ENCODE assay signal across 10 mouse cellular contexts in the genomic region with DNA sequence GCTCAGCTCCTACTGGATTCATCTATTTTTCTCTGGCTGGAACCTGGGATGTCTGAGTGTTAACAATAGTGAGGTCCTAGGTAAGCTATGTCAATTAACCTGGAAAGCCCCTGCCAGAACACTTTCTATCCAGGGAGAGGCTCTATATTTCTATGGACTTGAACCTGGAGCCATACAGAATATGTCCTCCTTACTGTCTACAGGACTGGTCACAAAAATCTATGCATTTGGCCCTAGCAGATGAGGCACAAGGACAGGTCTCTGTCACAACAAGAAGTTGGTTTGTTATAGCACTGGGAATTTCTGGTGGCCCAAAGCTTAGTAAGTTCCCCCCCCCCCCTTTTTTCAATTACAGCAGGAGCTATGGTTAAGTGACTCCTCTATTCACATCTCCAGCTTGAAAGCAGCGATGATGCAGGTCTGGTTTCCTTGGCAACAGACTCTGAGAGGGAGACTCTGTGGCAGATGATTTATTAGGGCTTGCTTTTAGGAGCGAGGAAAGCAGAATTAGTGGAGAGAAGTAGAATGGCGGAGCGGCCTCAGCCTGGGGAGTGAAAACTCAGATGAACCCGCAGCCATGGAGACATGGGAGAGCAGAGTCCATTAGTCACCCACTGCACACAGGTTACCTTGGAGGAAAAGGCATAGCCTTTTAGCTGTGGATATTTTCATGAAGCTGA.
DNase-seq lines count a peak whose midpoint lies in the region; ATAC-seq lines count a peak whose summit lies in the region.
"Had no signal": no experiment of that assay in that cellular context is flagged by ENCODE, and none has a peak within 500 bp of the region (broad histone marks: within the 10 kb centered on the region; RNA-seq: fewer than 3 reads in every experiment).

No protein-coding gene starts in this region.

- no peaks in the 10 kb centered on the region for H3K36me3 ChIP-seq in heart, embryonic 11.5 days (ENCODE audit: control insufficient read depth, insufficient read depth, low read length)
- no peaks in the 10 kb centered on the region for H3K36me3 ChIP-seq in hindbrain, embryonic 11.5 days (ENCODE audit: control insufficient read depth, insufficient read depth, low read length)
- H3K36me3 ChIP-seq in limb, embryonic 10.5 days: no peaks in the 10 kb centered on the region
- H3K36me3 ChIP-seq: heart, embryonic 13.5 days had no signal

- no peaks in the 10 kb centered on the region for H3K4me1 ChIP-seq in heart, embryonic 11.5 days (ENCODE audit: control insufficient read depth, insufficient read depth, low read length)
- no peaks in the 10 kb centered on the region for H3K4me1 ChIP-seq in hindbrain, embryonic 11.5 days (replicated peaks; ENCODE audit: control insufficient read depth, insufficient read depth, low read length)
- peaks cover 8% of the 10 kb centered on the region for H3K4me1 ChIP-seq in limb, embryonic 10.5 days
- H3K4me1 ChIP-seq: heart, embryonic 13.5 days had no signal

- no peaks in the 10 kb centered on the region for H3K27me3 ChIP-seq in heart, embryonic 11.5 days (ENCODE audit: control insufficient read depth, insufficient read depth, low read length)
- no peaks in the 10 kb centered on the region for H3K27me3 ChIP-seq in hindbrain, embryonic 11.5 days (ENCODE audit: control insufficient read depth, insufficient read depth, low read length)
- no peaks in the 10 kb centered on the region for H3K27me3 ChIP-seq in limb, embryonic 10.5 days (ENCODE audit: low read depth, poor library complexity, severe bottlenecking)
- H3K27me3 ChIP-seq: heart, embryonic 13.5 days had no signal

- 60% methylated on average over 5 of the region's 5 CpGs for WGBS in heart, embryonic 11.5 days (ENCODE audit: insufficient replicate concordance)
- WGBS in hindbrain, embryonic 11.5 days: 26% methylated on average over 5 of the region's 5 CpGs
- WGBS in limb, embryonic 10.5 days: 23% methylated on average over 5 of the region's 5 CpGs

- no peak overlapping the region for H3K9ac ChIP-seq in heart, embryonic 11.5 days (ENCODE audit: low read depth, low read length)
- no peak overlapping the region for H3K9ac ChIP-seq in hindbrain, embryonic 11.5 days (ENCODE audit: low read depth, low read length)
- H3K9ac ChIP-seq: heart, embryonic 13.5 days had no signal

- no peak for ATAC-seq in heart, embryonic 11.5 days (replicated peaks; ENCODE audit: insufficient number of reproducible peaks, low FRiP score, low TSS enrichment)
- peak; percentile 93 for ATAC-seq in hindbrain, embryonic 11.5 days (ENCODE audit: low FRiP score)
- ATAC-seq in granulocyte monocyte progenitor cell, adult 5-6 weeks (replicated peaks; ENCODE audit: poor library complexity, severe bottlenecking): no peak

- peak; percentile 56 for DNase-seq in heart, adult 11 months
- peak; percentile 77 for DNase-seq in hindbrain, embryonic 11.5 days (ENCODE audit: low spot score)
- DNase-seq in limb, embryonic 10.5 days (ENCODE audit: low spot score): peak; percentile 43
- peak; percentile 15 for DNase-seq in right cerebral cortex, postnatal 14 days
- no peak for DNase-seq in liver
- DNase-seq in kidney, postnatal 36 days: no peak
- DNase-seq: lung, adult 2 months had no signal

- no peaks in the 10 kb centered on the region for H3K9me3 ChIP-seq in heart, embryonic 11.5 days (replicated peaks; ENCODE audit: control insufficient read depth, low read length)
- H3K9me3 ChIP-seq in hindbrain, embryonic 11.5 days (ENCODE audit: control insufficient read depth, low read length): no peaks in the 10 kb centered on the region
- H3K9me3 ChIP-seq in limb, embryonic 10.5 days (replicated peaks): no peaks in the 10 kb centered on the region
- H3K9me3 ChIP-seq: heart, embryonic 13.5 days had no signal

- no peak overlapping the region for H3K4me2 ChIP-seq in heart, embryonic 11.5 days
- no peak overlapping the region for H3K4me2 ChIP-seq in hindbrain, embryonic 11.5 days (replicated peaks; ENCODE audit: low read depth, low read length)
- H3K4me2 ChIP-seq: heart, embryonic 13.5 days had no signal

- no peak overlapping the region for H3K27ac ChIP-seq in heart, embryonic 11.5 days (ENCODE audit: low read depth, low read length)
- H3K27ac ChIP-seq in hindbrain, embryonic 11.5 days (ENCODE audit: low read depth, low read length): 0 out of 2 replicates have a peak overlapping the region, but pooled peaks have one; percentile 47
- H3K27ac ChIP-seq in limb, embryonic 10.5 days: no peak overlapping the region
- H3K27ac ChIP-seq: heart, embryonic 13.5 days had no signal

- H3K4me3 ChIP-seq in heart, embryonic 11.5 days (ENCODE audit: low read depth, low read length): no peak overlapping the region
- no peak overlapping the region for H3K4me3 ChIP-seq in hindbrain, embryonic 11.5 days (ENCODE audit: low read depth, low read length)
- H3K4me3 ChIP-seq in limb, embryonic 10.5 days: no peak overlapping the region
- H3K4me3 ChIP-seq: heart, embryonic 13.5 days had no signal

Comparison
In these comparisons a context has a peak if more than half of its experiments do, and no peak if none do; other contexts are left out.
1. DNase-seq: peak in heart, adult 11 months (single experiment), hindbrain, embryonic 11.5 days (single experiment), limb, embryonic 10.5 days (single experiment) and right cerebral cortex, postnatal 14 days (single experiment); none in liver (single experiment) and kidney, postnatal 36 days (0 of 2).